Mouse (Mus musculus) lung, embryonic 16.5 days (tissue): ENCODE data around the gene Hnrnpa2b1. TPM values are rescaled to one million over a fixed set of nuclear protein-coding genes. Genes with fewer than 3 reads are reported as not detected.

Experiments
- ATAC-seq: fragments of 200-750 bp; cut with Nextera tagmentation; 2 replicates; pipeline ENCODE4 v1.8.0; 2017; ENCODE audit warnings: low read depth, mild to moderate bottlenecking, moderate library complexity
- H3K27ac ChIP-seq: fragments of 300-500 bp; sonication (generic); 2 replicates; pipeline ENCODE4 v1.5.1; 2014; ENCODE audit warnings: mild to moderate bottlenecking, control low read depth, low read length
- H3K27me3 ChIP-seq: fragments of 300-500 bp; sonication (generic); 2 replicates; pipeline ENCODE4 v1.6.1; 2014; ENCODE audit warnings: low read depth, low read length, mixed read lengths; ENCODE audit not compliant: control insufficient read depth, insufficient read depth
- H3K36me3 ChIP-seq: fragments of 300-500 bp; sonication (generic); 2 replicates; pipeline ENCODE4 v1.6.1; 2014; ENCODE audit warnings: low read length; ENCODE audit not compliant: control insufficient read depth, insufficient read depth
- H3K4me1 ChIP-seq: fragments of 300-500 bp; sonication (generic); replicated peaks from 2 replicates; pipeline ENCODE4 v1.6.1; 2014; ENCODE audit warnings: low read length, mixed read lengths; ENCODE audit not compliant: control insufficient read depth, insufficient read depth
- H3K4me2 ChIP-seq: fragments of 300-500 bp; sonication (generic); 2 replicates; pipeline ENCODE4 v1.6.1; 2014; ENCODE audit warnings: low read depth, low read length, control low read depth
- H3K4me3 ChIP-seq: fragments of 300-500 bp; sonication (generic); 2 replicates; pipeline ENCODE4 v1.5.1; 2014; ENCODE audit warnings: mild to moderate bottlenecking, low read length, control low read depth
- H3K9ac ChIP-seq: fragments of 300-500 bp; sonication (generic); 2 replicates; pipeline ENCODE4 v1.6.1; 2014; ENCODE audit warnings: low read length, control low read depth
- H3K9me3 ChIP-seq: fragments of 300-500 bp; sonication (generic); 2 replicates; pipeline ENCODE4 v1.6.1; 2016; ENCODE audit warnings: low read length; ENCODE audit not compliant: control insufficient read depth
- WGBS: fragments of 180-500 bp; shearing (Covaris S2); extraction: QIAGEN DNeasy Blood & Tissue Kit; methylation state at CpG from one replicate; pipeline ENCODE4 v1.1.7; 2014; 5-methylcytosine and 5-hydroxymethylcytosine counted together
- polyA plus RNA-seq: library from polyadenylated mRNA; unstranded; fragments of >200 nt; fragmentation: Nextera tagmentation; extraction: Ambion mirVana; gene quantifications from 2 replicates; pipeline ENCODE4 v1.2.1, GENCODE M21; 2015

Gene Hnrnpa2b1
- polyA plus RNA-seq, 1 experiment from 2014 or later = 1,925 TPM

DNA sequence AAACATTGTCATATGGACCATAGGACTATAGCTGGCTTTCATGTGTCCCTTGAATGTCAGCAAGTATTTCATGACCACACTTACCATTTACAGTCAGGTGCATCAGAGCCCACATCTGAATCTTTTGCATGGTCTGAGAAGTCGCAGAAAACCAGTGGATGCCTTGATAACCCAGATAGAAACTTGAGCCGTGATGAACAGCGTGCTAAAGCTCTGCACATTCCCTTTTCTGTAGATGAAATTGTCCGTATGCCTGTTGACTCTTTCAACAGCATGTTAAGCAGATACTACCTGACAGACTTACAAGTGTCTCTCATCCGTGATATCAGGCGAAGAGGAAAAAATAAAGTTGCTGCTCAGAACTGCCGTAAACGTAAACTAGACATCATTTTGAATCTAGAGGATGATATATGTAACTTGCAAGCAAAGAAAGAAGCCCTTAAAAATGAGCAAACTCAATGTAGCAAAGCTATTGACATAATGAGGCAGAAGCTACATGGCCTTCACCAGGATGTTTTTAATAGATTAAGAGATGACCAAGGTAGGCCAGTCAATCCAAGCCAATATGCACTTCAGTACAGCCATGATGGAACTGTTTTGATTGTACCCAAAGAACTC is 11.8 kb downstream of the Hnrnpa2b1 start:
- no peaks in the 10 kb centered on the region for H3K27me3 ChIP-seq
- H3K27ac ChIP-seq = no peak overlapping the region
- H3K9me3 ChIP-seq = no peaks in the 10 kb centered on the region
- H3K4me3 ChIP-seq = no peak overlapping the region
- 63% methylated on average over 8 of the region's 8 CpGs for WGBS
- H3K9ac ChIP-seq = no peak overlapping the region
- H3K4me1 ChIP-seq = no peaks in the 10 kb centered on the region
- no peak for ATAC-seq
- no peak overlapping the region for H3K4me2 ChIP-seq
- peaks cover 31% of the 10 kb centered on the region for H3K36me3 ChIP-seq

DNA sequence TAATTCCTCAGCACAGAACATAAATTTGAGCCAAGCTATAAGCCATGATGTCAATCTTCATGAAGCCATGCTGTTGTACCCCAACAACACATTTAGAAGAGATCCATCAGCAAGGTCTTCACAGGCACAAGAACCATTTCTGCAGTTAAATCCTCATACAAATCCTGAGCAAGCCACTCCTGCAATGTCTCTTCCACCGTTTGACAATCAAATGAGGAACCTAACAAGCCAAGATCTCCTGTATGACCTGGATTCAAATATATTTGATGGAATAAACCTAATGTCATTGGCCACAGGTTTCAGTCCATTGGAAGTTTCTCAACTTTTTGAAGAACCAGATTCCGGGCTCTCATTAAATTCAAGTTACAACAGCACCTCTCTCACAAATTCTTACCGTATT is 12.4 kb downstream of the Hnrnpa2b1 start:
- Histone ChIP-seq H3K27me3 (no peaks in the 10 kb centered on the region), H3K27ac (no peak overlapping the region), H3K9ac (no peak overlapping the region), H3K36me3 (peaks cover 30% of the 10 kb centered on the region), H3K9me3 (no peaks in the 10 kb centered on the region), H3K4me1 (no peaks in the 10 kb centered on the region), H3K4me2 (no peak overlapping the region), H3K4me3 (no peak overlapping the region)
- WGBS = 74% methylated on average over 3 of the region's 3 CpGs
- ATAC-seq = no peak

DNA sequence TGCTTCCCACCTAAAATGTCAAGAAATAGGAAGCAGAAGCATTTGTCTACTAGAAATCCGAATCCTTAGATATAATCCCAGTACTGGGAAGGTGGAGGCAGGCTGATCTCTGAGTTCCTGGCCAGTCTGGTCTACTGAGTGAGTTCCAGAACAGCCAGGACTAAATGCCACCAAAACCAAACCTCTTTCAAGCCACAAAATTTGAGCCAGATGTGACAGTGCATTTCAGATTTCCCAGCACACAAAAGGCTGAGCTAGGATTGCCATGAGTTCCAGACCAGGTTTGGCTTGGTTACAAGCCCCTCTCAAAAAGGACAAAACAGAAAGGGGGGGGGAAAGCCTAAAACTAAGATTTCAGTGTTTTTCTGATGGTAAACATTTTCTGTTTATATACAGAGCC is 13.5 kb downstream of the Hnrnpa2b1 start:
- Histone ChIP-seq H3K9ac (no peak overlapping the region), H3K9me3 (no peaks in the 10 kb centered on the region), H3K4me2 (no peak overlapping the region), H3K36me3 (peaks cover 22% of the 10 kb centered on the region), H3K4me1 (no peaks in the 10 kb centered on the region), H3K27me3 (no peaks in the 10 kb centered on the region), H3K4me3 (no peak overlapping the region), H3K27ac (no peak overlapping the region)
- no peak for ATAC-seq
- WGBS = 63% methylated on average over 1 of the region's 1 CpGs

DNA sequence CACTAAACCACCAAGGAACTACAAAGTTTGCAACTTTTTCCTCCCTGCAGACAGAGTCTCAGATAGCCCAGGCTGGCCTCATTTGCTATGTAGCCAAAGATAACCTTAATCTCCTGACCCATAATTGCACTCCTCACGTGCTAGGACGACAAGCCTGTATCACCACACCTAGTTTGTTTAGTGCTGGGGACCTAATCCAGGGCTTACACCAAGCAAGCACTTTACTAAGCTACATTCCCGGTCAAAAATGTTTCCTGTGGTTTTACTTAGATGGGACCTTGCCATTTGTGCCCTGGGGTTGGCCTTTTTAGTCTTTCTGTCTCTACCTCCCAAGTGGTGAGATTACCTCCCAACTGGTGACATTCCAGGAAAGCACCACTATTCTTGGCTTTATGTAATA is 14.7 kb downstream of the Hnrnpa2b1 start:
- H3K27ac ChIP-seq = no peak overlapping the region
- no peaks in the 10 kb centered on the region for H3K4me1 ChIP-seq
- 27% methylated on average over 3 of the region's 3 CpGs for WGBS

DNA sequence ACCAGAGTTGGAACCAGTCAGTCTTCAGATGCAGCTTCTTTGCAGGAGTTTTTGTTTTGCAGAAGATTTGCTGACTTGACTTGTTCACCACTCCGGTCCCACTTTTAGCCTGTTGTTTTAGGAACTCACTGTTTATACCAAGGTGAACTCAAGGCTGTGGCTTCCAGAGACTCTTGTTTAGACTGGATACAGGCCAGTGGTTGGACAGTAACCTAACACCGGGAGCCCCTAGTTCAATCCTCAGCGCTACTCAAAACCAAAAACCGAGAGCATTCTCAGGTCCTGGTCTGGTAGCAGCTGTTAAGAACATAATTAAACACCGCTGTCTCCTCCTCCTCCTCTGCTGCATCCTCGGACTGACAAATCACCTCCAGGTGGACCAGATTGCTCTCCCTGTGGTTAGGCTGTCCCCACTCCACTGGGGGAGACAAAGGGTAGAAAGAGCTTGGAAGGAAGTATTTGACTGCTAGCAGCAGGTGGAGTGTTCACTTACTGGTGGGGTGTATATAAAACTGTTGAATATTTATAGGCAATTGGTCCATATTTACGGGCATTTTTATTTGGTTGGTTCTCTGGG is 16.7 kb downstream of the Hnrnpa2b1 start:
- H3K9ac ChIP-seq = no peak overlapping the region
- 60% methylated on average over 7 of the region's 7 CpGs for WGBS
- H3K36me3 ChIP-seq = peaks cover 4% of the 10 kb centered on the region; the same call in 1 of the 2 replicates
- H3K27me3 ChIP-seq = no peaks in the 10 kb centered on the region
- H3K4me1 ChIP-seq = no peaks in the 10 kb centered on the region
- H3K9me3 ChIP-seq = no peaks in the 10 kb centered on the region
- H3K27ac ChIP-seq = no peak overlapping the region
- H3K4me3 ChIP-seq = no peak overlapping the region
- H3K4me2 ChIP-seq = no peak overlapping the region
- ATAC-seq = no peak

More for the DNA sequence above, 14.7 kb downstream of the Hnrnpa2b1 start:
- Histone ChIP-seq H3K4me2 (no peak overlapping the region), H3K27me3 (no peaks in the 10 kb centered on the region), H3K9me3 (no peaks in the 10 kb centered on the region), H3K9ac (no peak overlapping the region), H3K36me3 (peaks cover 13% of the 10 kb centered on the region), H3K4me3 (no peak overlapping the region)
- ATAC-seq = no peak

DNA sequence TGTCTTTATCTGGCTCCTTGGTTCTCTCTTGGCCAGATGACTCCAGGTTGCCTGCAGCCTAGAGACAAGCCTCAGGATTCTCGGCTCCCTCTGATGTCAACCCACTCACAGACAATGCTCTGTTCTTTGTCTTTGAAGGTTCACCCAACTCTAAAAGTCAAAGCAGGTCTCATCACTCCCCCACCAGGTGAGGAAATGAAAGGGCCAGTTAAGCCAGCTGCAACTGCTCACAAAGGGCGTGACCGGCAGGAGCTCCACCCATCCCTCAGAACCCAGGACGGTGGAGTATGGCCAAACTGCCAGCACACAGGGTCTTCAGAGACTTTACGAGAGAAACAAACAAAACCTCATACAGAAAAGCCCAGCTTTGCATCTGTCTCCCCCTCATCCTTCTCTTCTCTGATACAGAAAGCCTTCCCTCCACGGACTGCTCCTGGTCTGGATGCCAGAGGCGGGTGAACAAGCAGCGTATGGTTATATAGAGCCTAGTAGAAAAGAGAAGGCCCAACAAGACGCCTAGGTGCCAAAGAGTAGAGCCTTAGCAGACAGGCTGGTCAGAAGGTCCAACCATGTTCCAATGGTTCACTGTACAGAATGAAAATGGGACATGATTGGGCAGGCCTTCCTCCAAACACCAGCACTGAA is 27.4 kb downstream of the Hnrnpa2b1 start:
- no peak overlapping the region for H3K4me2 ChIP-seq
- H3K4me3 ChIP-seq = no peak overlapping the region
- WGBS = 55% methylated on average over 9 of the region's 9 CpGs
- no peaks in the 10 kb centered on the region for H3K9me3 ChIP-seq
- no peak for ATAC-seq
- no peak overlapping the region for H3K9ac ChIP-seq
- H3K4me1 ChIP-seq = peaks cover 4% of the 10 kb centered on the region; the same call in 1 of the 2 replicates
- H3K27ac ChIP-seq = no peak overlapping the region
- no peaks in the 10 kb centered on the region for H3K27me3 ChIP-seq
- H3K36me3 ChIP-seq = no peaks in the 10 kb centered on the region

GRCm38 (mm10) chr6:51438826-51439330 is 30.8 kb downstream of the Hnrnpa2b1 start:
- Histone ChIP-seq H3K9ac (no peak overlapping the region), H3K9me3 (no peaks in the 10 kb centered on the region), H3K27me3 (peaks cover 5% of the 10 kb centered on the region; the same call in 1 of the 2 replicates), H3K36me3 (no peaks in the 10 kb centered on the region), H3K4me3 (no peak overlapping the region), H3K27ac (no peak overlapping the region), H3K4me1 (peaks cover 7% of the 10 kb centered on the region; the same call in 1 of the 2 replicates), H3K4me2 (no peak overlapping the region)
- 74% methylated on average over 9 of the region's 9 CpGs for WGBS
- no peak for ATAC-seq

GRCm38 (mm10) chr6:51437665-51438064 is 32.0 kb downstream of the Hnrnpa2b1 start:
- no peaks in the 10 kb centered on the region for H3K9me3 ChIP-seq
- H3K4me2 ChIP-seq = no peak overlapping the region
- peak; percentile 56; the same call in 1 of the 2 replicates for ATAC-seq
- no peak overlapping the region for H3K9ac ChIP-seq
- no peaks in the 10 kb centered on the region for H3K36me3 ChIP-seq
- H3K27ac ChIP-seq = no peak overlapping the region
- peaks cover 17% of the 10 kb centered on the region for H3K27me3 ChIP-seq
- peaks cover 13% of the 10 kb centered on the region for H3K4me1 ChIP-seq
- WGBS = 44% methylated on average over 4 of the region's 4 CpGs
- H3K4me3 ChIP-seq = no peak overlapping the region

DNA sequence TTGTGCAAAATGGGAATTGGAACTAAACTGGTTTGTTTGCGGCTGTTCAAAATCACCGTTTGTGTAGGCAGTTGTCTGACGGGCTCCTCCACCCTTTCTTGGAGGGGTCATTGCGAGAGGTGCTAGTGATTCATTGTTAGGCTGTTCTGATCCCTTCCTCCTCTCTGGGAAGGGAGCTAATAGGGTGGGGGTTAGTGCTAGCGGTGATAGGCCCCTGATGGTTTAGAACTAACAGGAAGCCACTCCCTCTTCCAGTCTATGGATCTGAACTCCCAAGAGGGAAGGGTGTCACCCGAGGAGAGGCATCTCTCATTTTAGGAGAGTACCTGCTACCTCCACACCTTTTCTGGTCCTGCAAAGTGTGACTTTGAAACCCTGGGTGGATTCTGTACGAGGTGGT is 35.4 kb downstream of the Hnrnpa2b1 start:
- H3K27ac ChIP-seq = no peak overlapping the region
- no peak overlapping the region for H3K4me2 ChIP-seq
- peaks cover 19% of the 10 kb centered on the region for H3K4me1 ChIP-seq
- H3K9me3 ChIP-seq = no peaks in the 10 kb centered on the region
- no peak overlapping the region for H3K4me3 ChIP-seq
- peaks cover 28% of the 10 kb centered on the region for H3K27me3 ChIP-seq
- no peak overlapping the region for H3K9ac ChIP-seq
- no peaks in the 10 kb centered on the region for H3K36me3 ChIP-seq
- 24% methylated on average over 7 of the region's 7 CpGs for WGBS
- ATAC-seq = no peak
